Mouse (Mus musculus) heart, postnatal 25 days (tissue): Measurements from ENCODE around the gene Piezo1. TPM values are rescaled to one million over a fixed set of nuclear protein-coding genes. Genes with fewer than 3 reads are reported as not detected.
"Not testable (repeated sequence)": the region's sequence is repeated elsewhere in the genome, so short reads cannot be mapped to it uniquely, and the experiment has no call there.

Source experiments
- DNase-seq: peaks from one replicate; pipeline ENCODE4 v3.0.0; 2022; ENCODE audit warnings: low spot score
- intact Hi-C: fragments of 180-260 bp; cut with DNase I; formaldehyde crosslinking; loops from one replicate; pipeline ENCODE4 v1.15.1; 2025
- total RNA-seq, 2 experiments: library from RNA; stranded (reverse); gene quantifications; 2 replicates each; pipeline ENCODE4 v1.2.3; 2021

Piezo1 gene
- total RNA-seq = 10 to 100 TPM; 17.2 to 19.1 TPM

DNA sequence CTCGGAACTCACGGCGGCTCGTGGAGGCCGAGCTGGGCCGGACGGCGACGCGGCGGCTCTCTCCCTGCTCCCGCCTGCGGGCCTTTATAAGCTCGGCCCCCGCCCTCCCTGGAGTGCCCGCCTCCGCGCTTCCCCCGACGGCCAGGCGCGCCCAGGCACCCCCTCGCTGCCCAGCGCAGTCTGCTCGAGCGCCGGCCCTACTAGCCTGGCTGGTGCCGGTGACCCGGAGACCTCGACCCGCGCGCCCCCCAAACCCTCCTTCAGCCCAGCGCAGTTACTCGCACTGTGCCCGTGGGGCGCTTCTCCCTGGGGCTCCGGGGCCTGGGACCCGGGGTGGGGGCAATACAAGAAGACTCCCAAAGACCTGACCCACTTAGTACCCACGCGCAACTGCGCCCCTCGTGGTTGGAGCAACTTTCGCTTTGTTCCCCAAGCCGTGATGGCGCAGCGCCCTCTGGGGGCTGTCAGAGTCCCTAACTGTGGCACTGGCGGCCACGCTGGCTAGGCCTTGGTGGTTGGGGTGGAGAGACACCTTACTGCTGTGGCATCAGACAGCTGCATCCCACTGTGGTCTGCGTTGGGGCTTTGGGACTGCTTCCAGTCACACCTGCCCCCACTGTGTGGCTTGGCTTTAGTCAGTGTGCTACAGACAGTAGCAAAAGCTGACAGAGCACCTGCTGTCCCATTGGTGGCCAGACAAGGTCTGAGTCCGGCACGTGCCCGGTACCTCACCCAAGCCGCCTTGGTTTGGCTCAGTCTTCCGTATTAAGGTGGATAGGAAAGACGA is at the start of gene Piezo1:
TSS of gene Piezo1 (minus strand) at position 65 of the 787 bp plus-strand sequence.
- peak; percentile 89 for DNase-seq
- intact Hi-C loops = loop anchor here (1.0 kb wide), 1 partner anchor 50 kb away; no protein-coding TSS in a partner anchor

DNA sequence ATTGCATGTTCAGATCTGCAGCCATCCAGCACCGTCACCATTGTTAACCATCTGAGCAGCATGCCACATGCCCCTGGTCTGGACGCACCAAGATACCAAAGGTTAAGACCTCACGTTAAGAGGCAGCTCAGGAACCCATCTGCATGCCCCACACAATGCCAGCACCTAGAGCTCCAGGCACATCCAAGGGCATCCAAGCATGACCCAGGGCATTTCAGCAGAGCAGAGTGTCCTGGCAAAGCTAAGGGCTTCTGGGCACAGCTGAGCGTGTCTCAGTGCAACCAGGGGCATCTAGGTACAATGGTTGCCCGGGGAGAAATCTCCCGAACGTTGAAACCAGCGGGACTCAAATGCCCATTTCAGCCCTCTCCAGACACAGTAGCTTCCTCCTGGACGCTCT is 49.5 kb upstream of the Piezo1 start:
- DNase-seq = no peak
- intact Hi-C loops = no loop called here

- no peak for DNase-seq
- intact Hi-C loops = no loop called here
Observed at GRCm38 (mm10) chr8:122596031-122596430, 44.9 kb upstream of the Piezo1 start.

DNA sequence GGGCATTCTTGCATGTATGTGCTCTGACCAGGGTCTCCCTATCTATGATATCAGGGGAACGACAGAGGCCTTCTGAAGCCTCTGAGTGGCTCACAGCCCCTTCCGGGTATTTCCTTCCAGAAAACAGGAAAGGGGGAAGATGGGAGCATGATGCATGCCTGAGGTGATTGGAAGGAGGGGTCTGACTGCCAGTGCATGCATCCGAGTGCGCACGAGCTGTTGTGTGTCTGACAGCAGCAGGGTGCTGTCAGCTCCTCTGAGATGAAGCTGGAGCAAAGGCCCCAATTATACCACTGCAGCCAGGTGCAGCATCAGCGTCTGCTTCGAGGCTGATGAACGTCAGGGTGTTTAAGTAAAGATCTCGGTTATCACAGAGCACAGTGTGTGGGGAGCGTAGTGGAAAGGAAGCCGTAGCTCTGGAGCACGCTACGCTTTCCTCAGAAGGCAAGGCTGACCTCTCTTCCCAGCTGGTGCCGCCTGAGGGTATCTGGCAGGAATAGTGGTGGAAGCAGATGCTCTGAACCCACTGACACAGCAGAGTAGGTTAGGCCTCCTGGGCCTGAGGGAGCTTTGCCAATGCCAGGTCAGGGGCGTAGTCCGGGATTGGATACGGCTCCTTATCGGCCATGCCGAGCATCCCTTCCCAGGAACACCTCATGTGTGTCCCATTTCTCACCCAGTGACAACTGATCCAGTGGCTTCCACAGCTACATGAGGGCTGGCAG is 42.8 kb upstream of the Piezo1 start:
- intact Hi-C loops = no loop called here
- no peak for DNase-seq

- intact Hi-C loops = no loop called here
- DNase-seq = no peak
Observed at GRCm38 (mm10) chr8:122593240-122593639, 42.1 kb upstream of the Piezo1 start.

GRCm38 (mm10) chr8:122586749-122587148 is 35.6 kb upstream of the Piezo1 start:
- no peak for DNase-seq
- intact Hi-C loops = no loop called here

- no peak for DNase-seq
- intact Hi-C loops = no loop called here
Observed at GRCm38 (mm10) chr8:122586171-122586570, 35.0 kb upstream of the Piezo1 start.

GRCm38 (mm10) chr8:122585411-122585891 is 34.3 kb upstream of the Piezo1 start:
- DNase-seq = no peak
- intact Hi-C loops = no loop called here

GRCm38 (mm10) chr8:122584981-122585380 is 33.9 kb upstream of the Piezo1 start:
- no peak for DNase-seq
- intact Hi-C loops = no loop called here

DNA sequence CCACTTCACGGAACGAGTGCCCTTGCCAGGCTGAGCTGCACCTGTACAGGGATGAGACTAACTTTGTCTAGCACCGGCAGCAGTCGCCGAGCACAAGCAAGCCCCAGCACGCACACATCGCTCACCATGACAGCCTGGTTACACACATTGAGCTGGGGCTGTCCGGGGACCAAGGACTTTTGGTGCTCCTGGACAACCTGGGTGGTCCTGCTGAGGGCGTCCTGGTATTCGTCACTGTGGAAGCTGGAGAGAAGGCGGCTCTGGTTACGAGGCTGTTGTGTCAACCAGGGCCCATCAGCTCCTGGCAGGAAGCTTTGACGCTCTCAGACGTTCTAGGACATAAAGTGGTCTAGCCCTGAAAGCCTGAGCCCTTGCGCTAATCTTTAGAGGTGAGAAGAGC is 29.8 kb upstream of the Piezo1 start:
- no peak for DNase-seq
- intact Hi-C loops = no loop called here

DNA sequence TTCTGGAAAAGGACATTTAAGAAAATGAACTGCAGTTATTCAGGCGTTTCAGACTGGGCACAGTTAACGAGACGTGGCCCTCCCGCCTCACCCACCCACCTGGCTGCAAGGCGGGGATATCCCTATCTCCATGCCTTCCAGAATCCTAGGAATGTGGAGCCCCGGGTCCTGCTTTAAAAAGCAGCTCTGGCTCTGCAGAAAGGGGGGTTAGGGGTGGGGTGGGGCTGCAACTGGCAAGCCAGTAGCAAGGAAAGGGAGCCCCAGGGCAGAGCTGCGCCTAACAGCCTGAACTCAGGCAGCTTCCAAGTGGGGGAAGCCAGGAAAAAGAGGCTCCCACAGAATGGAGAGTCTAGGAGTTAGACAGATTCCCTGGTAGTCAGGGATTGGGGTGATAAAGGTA is 28.1 kb upstream of the Piezo1 start:
- intact Hi-C loops = no loop called here

GRCm38 (mm10) chr8:122577116-122577515 is 26.0 kb upstream of the Piezo1 start:
- intact Hi-C loops = no loop called here
- no peak for DNase-seq

More for the DNA sequence above, 28.1 kb upstream of the Piezo1 start:
- DNase-seq = no peak

DNA sequence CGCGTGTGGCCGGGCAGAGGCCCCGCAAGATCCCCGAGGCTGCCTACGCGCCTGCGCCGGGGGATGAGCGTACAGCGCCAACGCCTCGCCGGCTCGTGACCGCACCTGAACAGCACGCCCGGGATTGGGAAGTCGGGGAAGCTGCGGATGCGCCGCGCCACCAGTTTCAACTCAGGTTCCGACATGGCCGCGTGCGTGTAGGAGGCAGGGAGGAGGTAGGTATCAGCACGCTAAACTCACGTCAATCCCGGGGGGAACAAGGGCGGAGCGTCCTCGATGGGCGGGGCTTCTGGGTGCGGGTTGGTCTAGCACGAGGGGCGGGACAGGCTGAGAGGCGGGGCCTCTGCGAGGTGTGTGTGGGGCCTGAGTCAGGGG is 25.5 kb upstream of the Piezo1 start, which contains the start of gene Aprt:
TSS of gene Aprt (minus strand) at position 262 of the 375 bp plus-strand sequence.
- DNase-seq = peak; percentile 87
- intact Hi-C loops = no loop called here

DNA sequence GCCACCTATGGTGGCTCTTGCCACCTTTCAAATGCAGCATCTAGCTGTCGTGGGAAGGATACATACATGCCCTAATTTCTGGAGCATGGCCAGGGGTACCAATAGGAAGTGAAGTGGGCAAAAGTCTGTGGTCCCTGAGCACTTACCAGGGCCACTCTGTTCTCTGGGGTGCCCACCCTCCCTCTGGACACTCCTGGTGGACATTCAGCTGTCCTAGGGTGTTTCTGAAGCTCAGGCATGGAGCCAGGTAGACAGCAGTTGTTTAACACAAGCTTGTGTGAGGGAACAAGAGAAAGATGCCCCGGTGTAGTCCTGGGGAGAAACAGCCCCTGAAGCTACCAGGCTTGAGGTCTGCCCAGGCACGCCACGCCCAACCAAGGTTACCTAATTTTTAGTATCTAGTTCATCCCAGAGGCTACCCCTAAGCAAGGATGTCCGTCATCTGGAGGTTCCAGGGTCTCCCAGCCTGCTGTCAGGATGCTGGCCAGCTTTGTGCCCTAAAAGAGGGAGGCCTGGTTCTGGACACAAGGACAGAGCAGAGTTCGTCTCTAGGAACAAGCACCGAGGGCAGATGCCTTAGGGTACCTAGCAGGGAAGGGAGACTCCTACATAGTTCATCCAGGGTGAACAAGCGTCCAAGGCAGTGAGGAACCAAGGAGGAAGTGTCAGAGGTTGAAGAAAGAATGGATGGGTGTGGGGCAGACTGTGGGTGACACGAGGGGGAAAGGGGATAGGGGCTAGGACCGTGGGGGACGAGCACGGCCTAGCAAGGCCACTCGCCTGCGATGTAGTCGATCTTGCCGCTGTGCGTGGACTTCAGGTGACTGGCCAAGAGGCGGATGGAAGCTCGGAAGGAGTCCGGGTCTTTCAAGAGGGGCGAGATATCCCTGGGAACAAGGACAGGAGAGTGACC is 24.9 kb upstream of the Piezo1 start:
- intact Hi-C loops = no loop called here
- DNase-seq = no peak

DNA sequence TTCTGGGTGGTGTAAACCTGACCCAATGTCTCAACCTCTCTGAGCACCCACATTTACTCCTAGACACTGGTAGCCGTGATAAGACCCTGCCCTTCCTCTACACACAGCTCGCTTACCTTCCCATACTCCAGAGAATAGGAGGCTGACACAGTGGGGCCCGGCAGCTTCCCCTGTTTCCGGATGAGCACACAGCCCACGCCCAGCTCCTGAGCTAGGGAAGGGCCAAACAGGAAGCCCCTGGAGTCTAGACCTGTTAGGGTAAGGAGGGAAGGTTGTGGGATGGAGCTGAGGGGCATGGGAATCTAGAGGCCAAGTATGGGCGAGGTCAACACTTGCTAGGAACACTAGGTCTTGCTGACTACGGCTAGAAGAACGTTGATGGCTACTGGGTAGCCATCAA is 24.2 kb upstream of the Piezo1 start:
- intact Hi-C loops = no loop called here
- DNase-seq = no peak

- intact Hi-C loops = no loop called here
- DNase-seq = no peak
Observed at GRCm38 (mm10) chr8:122574667-122575251, 23.6 kb upstream of the Piezo1 start.

DNA sequence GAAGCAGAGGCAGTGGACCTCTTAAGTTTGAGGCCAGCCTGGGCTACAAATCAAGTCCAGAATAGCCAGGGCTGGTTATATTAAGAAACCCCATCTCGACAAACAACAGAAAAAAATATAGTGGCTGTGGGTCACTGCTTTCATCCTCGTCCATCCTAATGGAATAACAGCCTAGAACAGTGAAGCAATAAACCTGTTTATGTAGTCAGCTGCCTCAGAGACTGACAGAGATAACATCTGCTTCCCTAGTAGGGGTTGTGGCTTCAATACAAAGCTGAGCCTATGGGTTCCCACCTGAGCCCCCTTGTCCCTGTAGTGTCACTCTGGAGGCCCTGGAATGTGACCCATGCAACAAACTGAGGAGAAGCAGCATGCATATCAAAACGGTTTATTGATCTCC is 23.1 kb upstream of the Piezo1 start:
- no peak for DNase-seq
- intact Hi-C loops = no loop called here

DNA sequence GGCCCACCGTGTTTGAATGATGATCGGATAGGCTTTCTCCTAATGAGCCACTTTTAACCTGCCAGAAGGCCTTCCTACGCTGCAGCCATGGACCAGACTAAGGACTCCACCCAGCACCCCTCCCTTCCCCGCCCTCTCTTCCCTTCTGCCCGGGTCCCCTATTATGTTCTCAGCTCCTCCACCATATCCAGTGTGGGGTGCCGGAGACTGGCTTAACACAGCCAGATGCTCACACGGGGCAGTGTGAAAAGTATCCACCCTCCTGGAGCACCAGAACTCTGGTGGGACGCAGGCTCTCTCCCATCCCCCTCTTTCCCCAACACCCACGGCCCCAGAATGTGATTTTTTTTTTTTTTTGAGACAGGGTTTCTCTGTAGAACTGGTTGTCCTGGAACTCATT is 22.4 kb upstream of the Piezo1 start:
- intact Hi-C loops = no loop called here
- no peak for DNase-seq

GRCm38 (mm10) chr8:122573176-122573575 is 22.0 kb upstream of the Piezo1 start:
- DNase-seq, intact Hi-C loops: not testable (repeated sequence)

GRCm38 (mm10) chr8:122572751-122573150 is 21.6 kb upstream of the Piezo1 start:
- no peak for DNase-seq
- intact Hi-C loops = no loop called here
